Mouse (Mus musculus) inflammation-experienced regulatory T-cells, adult 6 months (primary cell): ENCODE measurements around the gene Ltb4r1. TPM values are rescaled to one million over a fixed set of nuclear protein-coding genes. Genes with fewer than 3 reads are reported as not detected.

Experiments used
- ATAC-seq: one replicate; pipeline ENCODE4 v1.8.0; 2017
- polyA plus RNA-seq, 3 experiments: library from polyadenylated mRNA; unstranded; fragments of 100-300 nt; shearing (Covaris generic); gene quantifications; one replicate each; pipeline ENCODE4 v1.2.1; 2017

The Ltb4r1 gene
- polyA plus RNA-seq: 10 to 100 TPM in 1 of 3 experiments, 1 to 10 TPM in 1, under 1 TPM in 1; 0.57 to 16.6 (median 3.8) TPM

GRCm38 (mm10) chr14:55765696-55766095, at the start of gene Ltb4r1:
Ltb4r1 (plus strand) TSS chr14:55765962.
- no peak for ATAC-seq

- no peak for ATAC-seq
Observed at GRCm38 (mm10) chr14:55716271-55716670, 49.5 kb upstream of the Ltb4r1 start.

- no peak for ATAC-seq
Observed at GRCm38 (mm10) chr14:55716884-55717283, 48.9 kb upstream of the Ltb4r1 start.

- ATAC-seq: no peak
Observed at GRCm38 (mm10) chr14:55719737-55720136, 46.0 kb upstream of the Ltb4r1 start.

- no peak for ATAC-seq
Observed at GRCm38 (mm10) chr14:55720666-55721065, 45.1 kb upstream of the Ltb4r1 start.

- ATAC-seq: no peak
Observed at GRCm38 (mm10) chr14:55721076-55721475, 44.7 kb upstream of the Ltb4r1 start.

GRCm38 (mm10) chr14:55721700-55722437, 43.9 kb upstream of the Ltb4r1 start, which contains the start of gene Rabggta:
Rabggta (minus strand) TSS chr14:55722263.
- ATAC-seq: peak; percentile 60

- no peak for ATAC-seq
Observed at GRCm38 (mm10) chr14:55722438-55722945, 43.3 kb upstream of the Ltb4r1 start.

- ATAC-seq: no peak
Observed at GRCm38 (mm10) chr14:55723433-55723832, 42.3 kb upstream of the Ltb4r1 start.

GRCm38 (mm10) chr14:55724411-55724871, 41.3 kb upstream of the Ltb4r1 start:
- ATAC-seq: peak; percentile 85

- ATAC-seq: no peak
Observed at GRCm38 (mm10) chr14:55726261-55726660, 39.5 kb upstream of the Ltb4r1 start.

- no peak for ATAC-seq
Observed at GRCm38 (mm10) chr14:55727889-55728685, 37.7 kb upstream of the Ltb4r1 start.

GRCm38 (mm10) chr14:55730116-55730515, 35.6 kb upstream of the Ltb4r1 start:
- ATAC-seq: no peak

GRCm38 (mm10) chr14:55730531-55731032, 35.2 kb upstream of the Ltb4r1 start:
- ATAC-seq: no peak

GRCm38 (mm10) chr14:55733889-55734288, 31.9 kb upstream of the Ltb4r1 start:
- ATAC-seq: no peak

GRCm38 (mm10) chr14:55734869-55735268, 30.9 kb upstream of the Ltb4r1 start:
- ATAC-seq: no peak

GRCm38 (mm10) chr14:55735334-55735733, 30.4 kb upstream of the Ltb4r1 start:
- no peak for ATAC-seq

GRCm38 (mm10) chr14:55735758-55736157, 30.0 kb upstream of the Ltb4r1 start:
- ATAC-seq: no peak

- no peak for ATAC-seq
Observed at GRCm38 (mm10) chr14:55737086-55737687, 28.6 kb upstream of the Ltb4r1 start.

GRCm38 (mm10) chr14:55743711-55744110, 22.1 kb upstream of the Ltb4r1 start:
- peak; percentile 75 for ATAC-seq

- peak; percentile 65 for ATAC-seq
Observed at GRCm38 (mm10) chr14:55745180-55745860, 20.4 kb upstream of the Ltb4r1 start, which contains the start of the genes Dhrs1 and Nop9. Dhrs1 (minus strand) TSS chr14:55745690. Nop9 (plus strand) TSS chr14:55745693.

GRCm38 (mm10) chr14:55745861-55746237, 19.9 kb upstream of the Ltb4r1 start:
- ATAC-seq: peak; percentile 4
